Mouse (Mus musculus) stomach, embryonic 15.5 days (tissue): ENCODE measurements around the gene Myh9. TPM values are rescaled to one million over a fixed set of nuclear protein-coding genes. Genes with fewer than 3 reads are reported as not detected.
A peak's percentile ranks its signal among the peaks of the same experiment; 100 is the strongest.
"Not testable (repeated sequence)": the region's sequence is repeated elsewhere in the genome, so short reads cannot be mapped to it uniquely, and the experiment has no call there.

Experiments used
- ATAC-seq: fragments of 200-750 bp; cut with Nextera tagmentation; 2 replicates; pipeline ENCODE4 v1.8.0; 2017; ENCODE audit warnings: low read depth, moderate number of reproducible peaks, moderate TSS enrichment; ENCODE audit not compliant: insufficient read depth, low FRiP score
- H3K27ac ChIP-seq: fragments of 300-500 bp; sonication (generic); 2 replicates; pipeline ENCODE4 v1.5.1; 2015; ENCODE audit warnings: mild to moderate bottlenecking, inconsistent platforms
- H3K27me3 ChIP-seq: fragments of 300-500 bp; sonication (generic); replicated peaks from 2 replicates; pipeline ENCODE4 v1.6.1; 2015; ENCODE audit warnings: inconsistent platforms
- H3K36me3 ChIP-seq: fragments of 300-500 bp; sonication (generic); 2 replicates; pipeline ENCODE4 v1.6.1; 2015; ENCODE audit warnings: inconsistent platforms
- H3K4me1 ChIP-seq: fragments of 300-500 bp; sonication (generic); 2 replicates; pipeline ENCODE4 v1.6.1; 2015; ENCODE audit warnings: inconsistent platforms
- H3K4me2 ChIP-seq: fragments of 300-500 bp; sonication (generic); 2 replicates; pipeline ENCODE4 v1.6.1; 2015; ENCODE audit warnings: mild to moderate bottlenecking, inconsistent platforms
- H3K4me3 ChIP-seq: fragments of 300-500 bp; sonication (generic); replicated peaks from 2 replicates; pipeline ENCODE4 v1.5.1; 2015; ENCODE audit warnings: inconsistent platforms
- H3K9ac ChIP-seq: fragments of 300-500 bp; sonication (generic); 2 replicates; pipeline ENCODE4 v1.6.1; 2015; ENCODE audit warnings: inconsistent platforms
- H3K9me3 ChIP-seq: fragments of 300-500 bp; sonication (generic); 2 replicates; pipeline ENCODE4 v1.6.1; 2016; ENCODE audit warnings: inconsistent platforms
- WGBS: fragments of 180-500 bp; shearing (Covaris S2); methylation state at CpG from one replicate; pipeline ENCODE4 v1.1.7; 2015; 5-methylcytosine and 5-hydroxymethylcytosine counted together
- polyA plus RNA-seq: library from polyadenylated mRNA; unstranded; fragments of >200 nt; fragmentation: Nextera tagmentation; extraction: Ambion mirVana; gene quantifications from 2 replicates; pipeline ENCODE4 v1.2.1, GENCODE M21; 2015

Myh9 gene
- polyA plus RNA-seq, 1 experiment from 2014 or later = 57.0 TPM

GRCm38 (mm10) chr15:77881698-77882097 lies 39.7 kb upstream of the Myh9 start:
- peak; percentile 56; the same call in 1 of the 2 replicates for ATAC-seq
- Histone ChIP-seq H3K27ac (peak overlapping the region; percentile 86), H3K4me1 (peaks cover 29% of the 10 kb centered on the region), H3K36me3 (no peaks in the 10 kb centered on the region), H3K4me2 (no peak overlapping the region), H3K9me3 (no peaks in the 10 kb centered on the region), H3K27me3 (no peaks in the 10 kb centered on the region), H3K9ac (no peak overlapping the region), H3K4me3 (no peak overlapping the region)
- 28% methylated on average over 5 of the region's 5 CpGs for WGBS

GRCm38 (mm10) chr15:77880738-77881137 lies 38.8 kb upstream of the Myh9 start:
- Histone ChIP-seq H3K4me1 (peaks cover 34% of the 10 kb centered on the region), H3K9ac (no peak overlapping the region), H3K4me2 (no peak overlapping the region), H3K27me3 (no peaks in the 10 kb centered on the region), H3K4me3 (no peak overlapping the region), H3K36me3 (no peaks in the 10 kb centered on the region), H3K9me3 (no peaks in the 10 kb centered on the region), H3K27ac (no peak overlapping the region)
- WGBS = 67% methylated on average over 5 of the region's 5 CpGs
- no peak for ATAC-seq

- H3K4me2 ChIP-seq = no peak overlapping the region
- no peak for ATAC-seq
- H3K27ac ChIP-seq = no peak overlapping the region
- no peaks in the 10 kb centered on the region for H3K9me3 ChIP-seq
- no peaks in the 10 kb centered on the region for H3K36me3 ChIP-seq
- H3K9ac ChIP-seq = no peak overlapping the region
- peaks cover 34% of the 10 kb centered on the region for H3K4me1 ChIP-seq
- WGBS = 79% methylated on average over 3 of the region's 3 CpGs
- no peaks in the 10 kb centered on the region for H3K27me3 ChIP-seq
- H3K4me3 ChIP-seq = no peak overlapping the region
Observed at GRCm38 (mm10) chr15:77879756-77880155, 37.8 kb upstream of the Myh9 start.

GRCm38 (mm10) chr15:77877209-77877608 lies 35.2 kb upstream of the Myh9 start:
- Histone ChIP-seq H3K9me3 (no peaks in the 10 kb centered on the region), H3K27ac (no peak overlapping the region)
- 70% methylated on average over 2 of the region's 2 CpGs for WGBS

GRCm38 (mm10) chr15:77876716-77877115 lies 34.7 kb upstream of the Myh9 start:
- Histone ChIP-seq H3K36me3 (no peaks in the 10 kb centered on the region), H3K27me3 (no peaks in the 10 kb centered on the region), H3K9me3 (no peaks in the 10 kb centered on the region), H3K4me1 (peaks cover 16% of the 10 kb centered on the region), H3K4me3 (no peak overlapping the region), H3K4me2 (no peak overlapping the region), H3K27ac (peak overlapping the region; percentile 26; the same call in 1 of the 2 replicates), H3K9ac (no peak overlapping the region)
- WGBS = 58% methylated on average over 3 of the region's 3 CpGs
- ATAC-seq = no peak

More at GRCm38 (mm10) chr15:77877209-77877608, 35.2 kb upstream of the Myh9 start:
- H3K4me3 ChIP-seq = no peak overlapping the region
- H3K4me1 ChIP-seq = peaks cover 21% of the 10 kb centered on the region
- H3K4me2 ChIP-seq = no peak overlapping the region
- no peak for ATAC-seq
- H3K36me3 ChIP-seq = no peaks in the 10 kb centered on the region
- H3K27me3 ChIP-seq = no peaks in the 10 kb centered on the region
- no peak overlapping the region for H3K9ac ChIP-seq

GRCm38 (mm10) chr15:77875953-77876352 lies 34.0 kb upstream of the Myh9 start:
- WGBS = 89% methylated on average over 6 of the region's 6 CpGs
- H3K27me3 ChIP-seq = no peaks in the 10 kb centered on the region
- no peaks in the 10 kb centered on the region for H3K9me3 ChIP-seq
- no peak overlapping the region for H3K4me3 ChIP-seq
- H3K27ac ChIP-seq = no peak overlapping the region
- no peaks in the 10 kb centered on the region for H3K36me3 ChIP-seq
- no peak for ATAC-seq
- no peak overlapping the region for H3K4me2 ChIP-seq
- no peak overlapping the region for H3K9ac ChIP-seq
- H3K4me1 ChIP-seq = peaks cover 11% of the 10 kb centered on the region

GRCm38 (mm10) chr15:77874807-77875206 lies 32.8 kb upstream of the Myh9 start:
- H3K27ac ChIP-seq = no peak overlapping the region
- no peak overlapping the region for H3K4me2 ChIP-seq
- H3K36me3 ChIP-seq = no peaks in the 10 kb centered on the region
- H3K9me3 ChIP-seq = no peaks in the 10 kb centered on the region
- H3K27me3 ChIP-seq = no peaks in the 10 kb centered on the region
- no peak overlapping the region for H3K9ac ChIP-seq
- WGBS = 87% methylated on average over 9 of the region's 9 CpGs
- H3K4me1 ChIP-seq = peaks cover 11% of the 10 kb centered on the region
- no peak overlapping the region for H3K4me3 ChIP-seq
- ATAC-seq = no peak

GRCm38 (mm10) chr15:77874310-77874709 lies 32.3 kb upstream of the Myh9 start:
- 40% methylated on average over 4 of the region's 4 CpGs for WGBS
- H3K9ac ChIP-seq = no peak overlapping the region
- no peak overlapping the region for H3K4me2 ChIP-seq
- H3K27ac ChIP-seq = no peak overlapping the region
- no peaks in the 10 kb centered on the region for H3K9me3 ChIP-seq
- H3K36me3 ChIP-seq = no peaks in the 10 kb centered on the region
- no peak overlapping the region for H3K4me3 ChIP-seq
- ATAC-seq = no peak
- no peaks in the 10 kb centered on the region for H3K27me3 ChIP-seq
- H3K4me1 ChIP-seq = peaks cover 11% of the 10 kb centered on the region

- H3K9ac ChIP-seq = no peak overlapping the region
- no peaks in the 10 kb centered on the region for H3K36me3 ChIP-seq
- no peak overlapping the region for H3K27ac ChIP-seq
- no peak for ATAC-seq
- no peak overlapping the region for H3K4me3 ChIP-seq
- 57% methylated on average over 2 of the region's 2 CpGs for WGBS
- H3K4me1 ChIP-seq = peaks cover 11% of the 10 kb centered on the region
- no peaks in the 10 kb centered on the region for H3K9me3 ChIP-seq
- H3K27me3 ChIP-seq = no peaks in the 10 kb centered on the region
- H3K4me2 ChIP-seq = no peak overlapping the region
Observed at GRCm38 (mm10) chr15:77873564-77873963, 31.6 kb upstream of the Myh9 start.

- Histone ChIP-seq H3K27me3 (no peaks in the 10 kb centered on the region), H3K4me1 (peaks cover 11% of the 10 kb centered on the region), H3K9ac (no peak overlapping the region), H3K27ac (no peak overlapping the region), H3K4me2 (no peak overlapping the region), H3K36me3 (no peaks in the 10 kb centered on the region), H3K9me3 (no peaks in the 10 kb centered on the region), H3K4me3 (no peak overlapping the region)
- ATAC-seq = no peak
- 74% methylated on average over 3 of the region's 3 CpGs for WGBS
Observed at GRCm38 (mm10) chr15:77872996-77873395, 31.0 kb upstream of the Myh9 start.

- H3K4me3 ChIP-seq = no peak overlapping the region
- no peaks in the 10 kb centered on the region for H3K36me3 ChIP-seq
- no peaks in the 10 kb centered on the region for H3K9me3 ChIP-seq
- no peak overlapping the region for H3K9ac ChIP-seq
- H3K27me3 ChIP-seq = no peaks in the 10 kb centered on the region
- H3K27ac ChIP-seq = no peak overlapping the region
- H3K4me2 ChIP-seq = no peak overlapping the region
- H3K4me1 ChIP-seq = peaks cover 2% of the 10 kb centered on the region; the same call in 1 of the 2 replicates
- 88% methylated on average over 5 of the region's 5 CpGs for WGBS
- no peak for ATAC-seq
Observed at GRCm38 (mm10) chr15:77868340-77868739, 26.4 kb upstream of the Myh9 start.

GRCm38 (mm10) chr15:77867231-77867968 lies 25.4 kb upstream of the Myh9 start:
- WGBS = 82% methylated on average over 8 of the region's 10 CpGs
- H3K36me3 ChIP-seq, ATAC-seq, H3K4me1 ChIP-seq, H3K4me3 ChIP-seq, H3K9ac ChIP-seq, H3K9me3 ChIP-seq, H3K27ac ChIP-seq, H3K4me2 ChIP-seq, H3K27me3 ChIP-seq: not testable (repeated sequence)
